Mouse (Mus musculus) heart, embryonic 14.5 days (tissue): ENCODE results near the gene Izumo4. TPM values are rescaled to one million over a fixed set of nuclear protein-coding genes. Genes with fewer than 3 reads are reported as not detected.

Source experiments
- ATAC-seq: fragments of 200-750 bp; cut with Nextera tagmentation; 2 replicates; pipeline ENCODE4 v1.8.0; 2017; ENCODE audit warnings: low read depth, moderate TSS enrichment; ENCODE audit not compliant: insufficient number of reproducible peaks, insufficient read depth, low FRiP score
- H3K27ac ChIP-seq, 2 experiments: fragments of 200-500 bp in 1 of 2; fragments of 300-500 bp in 1 of 2; sonication (generic) in 1 of 2; replicated peaks in 1 of 2; 2 replicates each; pipeline ENCODE4 v1.5.1; 2012 to 2014; ENCODE audit warnings: low read depth in 2 of 2, low read length in 2 of 2, control low read depth in 1 of 2, mild to moderate bottlenecking in 1 of 2, mixed read lengths in 1 of 2; ENCODE audit not compliant: control insufficient read depth in 1 of 2, insufficient read depth in 1 of 2
- H3K27me3 ChIP-seq: fragments of 300-500 bp; sonication (generic); 2 replicates; pipeline ENCODE4 v1.6.1; 2014; ENCODE audit warnings: mild to moderate bottlenecking, low read length, control low read depth; ENCODE audit not compliant: control insufficient read depth, insufficient read depth
- H3K36me3 ChIP-seq: fragments of 300-500 bp; sonication (generic); 2 replicates; pipeline ENCODE4 v1.6.1; 2014; ENCODE audit warnings: mild to moderate bottlenecking, control low read depth, low read length, mixed read lengths; ENCODE audit not compliant: control insufficient read depth, insufficient read depth
- H3K4me1 ChIP-seq, 2 experiments: fragments of 200-500 bp in 1 of 2; fragments of 300-500 bp in 1 of 2; sonication (generic) in 1 of 2; 2 replicates each; pipeline ENCODE4 v1.6.1; 2012 to 2014; ENCODE audit warnings: low read length in 2 of 2, control low read depth in 1 of 2, mixed read lengths in 1 of 2; ENCODE audit not compliant: control insufficient read depth in 2 of 2, insufficient read depth in 2 of 2
- H3K4me2 ChIP-seq: fragments of 300-500 bp; sonication (generic); 2 replicates; pipeline ENCODE4 v1.6.1; 2014; ENCODE audit warnings: mild to moderate bottlenecking, low read length
- H3K4me3 ChIP-seq, 2 experiments: fragments of 200-500 bp in 1 of 2; fragments of 300-500 bp in 1 of 2; sonication (generic) in 1 of 2; 2 replicates each; pipeline ENCODE4 v1.5.1; 2012 to 2014; ENCODE audit warnings: low read length in 2 of 2, mild to moderate bottlenecking in 2 of 2, control low read depth in 1 of 2, low read depth in 1 of 2, moderate library complexity in 1 of 2; ENCODE audit not compliant: control insufficient read depth in 1 of 2, insufficient read depth in 1 of 2
- H3K9ac ChIP-seq: fragments of 300-500 bp; sonication (generic); 2 replicates; pipeline ENCODE4 v1.6.1; 2014; ENCODE audit warnings: mild to moderate bottlenecking, low read length
- H3K9me3 ChIP-seq: fragments of 300-500 bp; sonication (generic); 2 replicates; pipeline ENCODE4 v1.6.1; 2016; ENCODE audit warnings: low read length, control low read depth; ENCODE audit not compliant: control insufficient read depth
- WGBS: fragments of 180-500 bp; shearing (Covaris S2); extraction: QIAGEN DNeasy Blood & Tissue Kit; methylation state at CpG from one replicate; pipeline ENCODE4 v1.1.7; 2014; 5-methylcytosine and 5-hydroxymethylcytosine counted together
- polyA plus RNA-seq: library from polyadenylated mRNA; unstranded; fragments of >200 nt; fragmentation: Nextera tagmentation; extraction: Ambion mirVana; gene quantifications from 2 replicates; pipeline ENCODE4 v1.2.1, GENCODE M21; 2014

The Izumo4 gene
- polyA plus RNA-seq, 1 experiment from 2014 or later = 7.0 TPM

DNA sequence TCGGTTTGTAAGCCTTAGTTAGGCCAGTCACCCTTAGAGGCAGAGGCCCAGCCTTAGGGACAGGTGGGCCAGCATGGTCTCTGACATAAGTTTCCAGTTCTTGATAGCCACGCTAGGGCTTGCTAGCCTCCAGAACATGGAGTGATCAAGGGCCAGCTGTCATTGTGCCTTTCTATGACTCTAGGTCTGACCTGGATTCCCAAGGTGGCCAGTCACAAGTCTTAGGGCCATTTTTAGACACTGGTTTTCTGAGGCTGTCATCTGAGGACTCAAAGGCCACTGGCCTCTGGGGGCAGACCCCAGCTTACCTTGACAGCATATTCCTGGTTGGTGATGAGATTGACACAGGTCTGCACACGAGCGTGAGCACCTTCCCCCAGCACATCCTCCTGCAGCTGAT, 30.7 kb upstream of the Izumo4 start:
- Histone ChIP-seq H3K9me3 (no peaks in the 10 kb centered on the region), H3K4me3 (no peak overlapping the region), H3K4me1 (peaks cover 14 to 48% of the 10 kb centered on the region in 2 experiments), H3K4me2 (no peak overlapping the region), H3K36me3 (peaks cover 74% of the 10 kb centered on the region), H3K27me3 (no peaks in the 10 kb centered on the region), H3K27ac (no peak overlapping the region), H3K9ac (no peak overlapping the region)
- 74% methylated on average over 4 of the region's 4 CpGs for WGBS
- no peak for ATAC-seq

DNA sequence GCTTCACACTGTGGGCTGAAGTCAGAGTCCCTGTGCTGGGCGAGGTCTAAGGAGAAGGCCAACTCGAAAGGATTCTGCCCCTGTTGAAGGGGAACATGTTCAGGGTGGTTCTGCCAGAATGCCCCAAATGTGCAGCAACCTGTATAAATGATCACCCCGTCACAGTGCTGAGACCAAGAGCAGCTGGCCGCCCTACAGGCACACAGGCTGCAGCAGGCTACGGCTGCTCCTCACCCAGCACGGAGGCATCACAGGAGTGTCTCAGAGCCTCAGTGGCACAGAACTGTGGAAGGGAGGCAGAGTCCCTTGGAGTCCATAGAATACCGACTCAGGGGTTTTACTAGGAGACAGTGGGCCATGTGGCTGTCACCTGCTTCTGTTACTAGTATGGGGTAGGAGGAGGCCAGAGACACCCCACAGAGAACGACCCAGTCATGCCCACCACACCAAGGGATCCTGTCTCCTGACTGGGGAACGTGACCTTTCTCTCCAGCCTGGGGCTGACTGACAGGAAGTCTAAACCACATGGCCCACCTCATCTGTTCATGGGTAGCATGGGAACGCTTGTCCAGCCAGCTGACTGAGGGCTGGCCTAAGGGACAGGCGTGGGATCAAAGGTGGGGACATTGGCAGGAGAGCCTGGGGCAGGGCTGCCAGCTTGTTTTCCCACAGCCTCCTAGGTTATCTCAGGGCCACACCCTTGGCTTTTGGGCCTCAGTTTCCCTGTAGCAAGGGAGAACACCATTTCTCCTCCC, 29.9 kb upstream of the Izumo4 start:
- no peaks in the 10 kb centered on the region for H3K27me3 ChIP-seq
- H3K4me2 ChIP-seq = no peak overlapping the region
- peaks cover 17 to 46% of the 10 kb centered on the region in 2 experiments for H3K4me1 ChIP-seq
- no peaks in the 10 kb centered on the region for H3K9me3 ChIP-seq
- 0 out of 4 replicates have a peak overlapping the region, but pooled peaks of 1 of the 2 experiments have one; percentile 17 for H3K27ac ChIP-seq
- ATAC-seq = no peak
- no peak overlapping the region for H3K4me3 ChIP-seq
- 83% methylated on average over 11 of the region's 11 CpGs for WGBS
- H3K9ac ChIP-seq = 0 out of 2 replicates have a peak overlapping the region, but pooled peaks have one; percentile 21
- H3K36me3 ChIP-seq = peaks cover 66% of the 10 kb centered on the region

DNA sequence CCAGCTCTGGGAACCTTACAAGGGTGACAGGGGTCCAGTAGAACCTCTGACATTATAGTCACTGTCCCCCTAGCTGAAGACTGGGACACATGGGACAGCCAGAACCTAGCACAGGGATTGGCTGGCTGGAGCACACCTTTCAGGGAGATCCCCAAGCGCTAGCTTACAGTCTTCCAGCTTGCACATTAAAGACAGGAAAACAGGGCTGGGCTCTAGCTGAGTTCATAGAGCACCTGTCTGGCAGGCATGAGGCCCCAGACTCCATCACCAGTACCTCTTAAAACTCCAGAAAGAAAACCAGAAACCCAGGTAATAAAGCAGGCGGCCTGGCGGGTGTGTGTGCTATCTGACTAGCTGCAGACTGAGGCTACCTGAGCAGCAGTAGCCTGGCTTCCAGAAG, 28.3 kb upstream of the Izumo4 start:
- peaks cover 50% of the 10 kb centered on the region for H3K36me3 ChIP-seq
- no peaks in the 10 kb centered on the region for H3K27me3 ChIP-seq
- peaks cover 31 to 62% of the 10 kb centered on the region in 2 experiments for H3K4me1 ChIP-seq
- 93% methylated on average over 3 of the region's 3 CpGs for WGBS
- no peak for ATAC-seq
- no peak overlapping the region for H3K27ac ChIP-seq
- peak overlapping the region; percentile 92 for H3K4me2 ChIP-seq
- H3K9me3 ChIP-seq = no peaks in the 10 kb centered on the region
- peak overlapping the region in 1 of 2 experiments; percentile 100; a peak in 1 of 4 replicates for H3K4me3 ChIP-seq
- peak overlapping the region; percentile 98 for H3K9ac ChIP-seq

DNA sequence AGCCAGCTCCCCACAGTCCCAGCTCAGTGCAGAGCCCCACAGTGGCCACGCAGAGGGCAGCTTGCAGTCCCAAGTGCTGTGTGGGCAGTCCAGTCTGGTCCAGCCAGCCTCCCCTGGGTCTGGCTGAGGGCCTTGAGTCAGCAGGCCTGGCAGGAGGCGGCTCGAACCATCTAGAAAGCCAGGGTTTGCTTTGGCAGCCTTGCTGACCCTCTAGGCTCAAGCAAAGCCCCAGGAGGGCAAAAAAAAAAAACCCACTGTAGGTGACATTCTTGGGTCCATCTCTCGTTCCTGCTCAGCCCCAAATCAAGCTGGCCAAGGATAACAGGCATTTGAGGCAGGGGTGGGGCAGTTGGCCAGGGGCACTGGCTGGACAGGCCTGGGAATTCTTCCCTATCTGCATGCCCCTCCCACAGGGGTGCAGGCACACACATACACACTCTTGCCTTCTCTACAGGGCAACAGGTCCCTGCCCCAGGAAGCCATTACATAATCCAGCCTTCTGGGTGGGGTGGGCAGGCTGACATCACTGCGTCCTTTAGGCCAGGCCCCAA, 27.7 kb upstream of the Izumo4 start:
- Histone ChIP-seq H3K27ac (0 out of 4 replicates have a peak overlapping the region, but pooled peaks of 1 of the 2 experiments have one; percentile 98), H3K9ac (peak overlapping the region; percentile 98), H3K4me1 (peaks cover 36 to 67% of the 10 kb centered on the region in 2 experiments), H3K36me3 (peaks cover 45% of the 10 kb centered on the region), H3K27me3 (no peaks in the 10 kb centered on the region), H3K4me2 (peak overlapping the region; percentile 92), H3K9me3 (no peaks in the 10 kb centered on the region), H3K4me3 (peak overlapping the region; percentile 73 to 100)
- ATAC-seq = no peak
- 51% methylated on average over 5 of the region's 5 CpGs for whole genome bisulfite sequencing

DNA sequence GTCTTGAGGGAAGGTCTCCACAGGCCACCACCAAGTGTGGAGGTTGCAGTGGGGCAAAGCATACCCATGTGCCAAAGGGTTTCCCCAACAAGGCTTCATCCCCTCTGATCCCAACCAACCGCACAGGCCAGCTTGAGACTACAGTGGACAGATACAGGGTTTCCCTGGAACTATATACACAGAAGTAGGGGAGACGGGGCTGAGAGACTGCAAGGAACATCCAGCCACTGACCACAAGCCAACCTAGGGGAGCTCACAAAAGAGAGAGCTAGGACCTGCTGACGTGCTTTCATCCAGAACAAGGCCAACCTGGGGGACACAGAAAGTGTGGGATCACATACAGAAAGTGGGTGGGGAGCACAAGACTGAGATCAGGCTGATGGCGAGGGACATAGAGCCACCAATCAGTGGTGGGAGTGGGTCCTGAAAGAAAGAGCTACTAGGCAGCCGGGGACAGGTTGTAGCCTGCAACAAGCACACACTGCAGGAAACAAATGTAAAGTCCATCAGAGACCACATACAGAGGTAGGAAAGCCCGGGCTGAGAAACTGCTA, 27.1 kb upstream of the Izumo4 start:
- Histone ChIP-seq H3K27ac (peak overlapping the region; percentile 3 to 98; a peak in 3 of 4 replicates), H3K9ac (peak overlapping the region; percentile 98), H3K9me3 (no peaks in the 10 kb centered on the region), H3K4me1 (peaks cover 43 to 72% of the 10 kb centered on the region in 2 experiments), H3K27me3 (no peaks in the 10 kb centered on the region), H3K36me3 (peaks cover 38% of the 10 kb centered on the region), H3K4me2 (peak overlapping the region; percentile 92), H3K4me3 (peak overlapping the region; percentile 73 to 100)
- no peak for ATAC-seq
- WGBS = 14% methylated on average over 6 of the region's 6 CpGs

DNA sequence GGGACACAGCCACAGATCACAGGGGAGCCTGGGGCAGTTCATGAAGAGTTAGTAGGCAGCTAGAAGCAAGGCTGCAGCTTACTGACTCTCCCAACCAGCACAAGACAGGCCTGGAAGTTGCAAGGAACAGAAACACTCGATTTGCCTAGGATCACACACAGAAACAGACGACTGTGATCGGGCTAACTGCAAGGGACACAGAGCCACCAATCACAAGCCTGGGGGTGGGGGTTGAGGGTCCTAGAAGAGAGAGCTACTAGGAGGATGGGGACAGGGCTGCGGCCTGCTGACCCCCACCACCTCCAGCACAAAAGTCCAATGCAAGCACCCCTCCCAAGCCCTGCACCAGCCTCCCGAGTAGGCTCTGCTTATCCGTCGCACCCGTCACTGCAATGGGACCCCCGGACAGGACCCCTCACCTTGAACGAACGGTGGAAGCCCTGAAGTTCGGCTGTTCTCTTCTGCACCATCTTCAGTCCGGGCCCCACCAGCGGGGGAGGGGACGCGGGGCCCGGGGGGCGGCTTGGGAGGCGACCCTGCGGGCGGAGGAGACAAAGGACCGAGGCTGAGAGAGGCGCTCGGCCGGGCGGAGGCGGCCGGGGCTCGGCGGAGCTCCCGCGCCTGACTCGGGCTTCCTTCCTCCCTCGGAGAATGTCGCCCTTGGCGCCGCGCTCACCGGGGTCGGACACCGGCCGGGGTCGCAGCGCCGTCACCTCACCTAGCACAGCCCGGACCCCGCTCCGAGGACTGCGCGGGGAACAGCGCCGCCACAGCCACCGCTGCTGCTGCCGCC, 26.4 kb upstream of the Izumo4 start:
- H3K4me3 ChIP-seq = peak overlapping the region; percentile 73 to 100
- no peak for ATAC-seq
- no peaks in the 10 kb centered on the region for H3K27me3 ChIP-seq
- H3K36me3 ChIP-seq = peaks cover 31% of the 10 kb centered on the region
- peak overlapping the region; percentile 39 to 98; a peak in 3 of 4 replicates for H3K27ac ChIP-seq
- H3K9me3 ChIP-seq = no peaks in the 10 kb centered on the region
- H3K4me1 ChIP-seq = peaks cover 46 to 70% of the 10 kb centered on the region in 2 experiments
- H3K4me2 ChIP-seq = peak overlapping the region; percentile 92
- WGBS = under 1% methylated on average over 47 of the region's 54 CpGs
- peak overlapping the region; percentile 98 for H3K9ac ChIP-seq
